Mouse (Mus musculus) megakaryocyte, embryonic 14.5 days (primary cell): ENCODE results near the gene Nudt22. TPM values are rescaled to one million over a fixed set of nuclear protein-coding genes. Genes with fewer than 3 reads are reported as not detected.

Experiments used
- H3K27me3 ChIP-seq: replicated peaks from 2 replicates; pipeline ENCODE3; 2012; ENCODE audit warnings: inconsistent platforms
- H3K36me3 ChIP-seq: replicated peaks from 2 replicates; pipeline ENCODE3; 2012; ENCODE audit warnings: low read length, inconsistent platforms, mixed read lengths
- H3K4me1 ChIP-seq: 2 replicates; pipeline ENCODE4 v1.6.1; 2012; ENCODE audit warnings: inconsistent platforms
- H3K4me3 ChIP-seq: replicated peaks from 2 replicates; pipeline ENCODE3; 2012; ENCODE audit warnings: moderate library complexity, mild to moderate bottlenecking, inconsistent platforms
- H3K9me3 ChIP-seq: 2 replicates; pipeline ENCODE4 v1.6.1; 2012; ENCODE audit warnings: inconsistent platforms
- FLI1 ChIP-seq: IDR thresholded peaks from 2 replicates; pipeline ENCODE4 v1.6.1; 2012; ENCODE audit warnings: low read length, inconsistent platforms, mixed read lengths
- GATA1 ChIP-seq: IDR thresholded peaks from 3 replicates; pipeline ENCODE4 v1.6.1; 2012; ENCODE audit warnings: mixed read lengths, low read length, inconsistent platforms, borderline replicate concordance
- polyA plus RNA-seq: library from polyadenylated mRNA; stranded (reverse); fragments of >175 nt; gene quantifications from 2 replicates; pipeline ENCODE4 v1.2.3, GENCODE M21; 2012; ENCODE audit warnings: low replicate concordance; ENCODE audit not compliant: insufficient read depth

Nudt22 gene
- polyA plus RNA-seq, 1 experiment: 9.1 TPM

DNA sequence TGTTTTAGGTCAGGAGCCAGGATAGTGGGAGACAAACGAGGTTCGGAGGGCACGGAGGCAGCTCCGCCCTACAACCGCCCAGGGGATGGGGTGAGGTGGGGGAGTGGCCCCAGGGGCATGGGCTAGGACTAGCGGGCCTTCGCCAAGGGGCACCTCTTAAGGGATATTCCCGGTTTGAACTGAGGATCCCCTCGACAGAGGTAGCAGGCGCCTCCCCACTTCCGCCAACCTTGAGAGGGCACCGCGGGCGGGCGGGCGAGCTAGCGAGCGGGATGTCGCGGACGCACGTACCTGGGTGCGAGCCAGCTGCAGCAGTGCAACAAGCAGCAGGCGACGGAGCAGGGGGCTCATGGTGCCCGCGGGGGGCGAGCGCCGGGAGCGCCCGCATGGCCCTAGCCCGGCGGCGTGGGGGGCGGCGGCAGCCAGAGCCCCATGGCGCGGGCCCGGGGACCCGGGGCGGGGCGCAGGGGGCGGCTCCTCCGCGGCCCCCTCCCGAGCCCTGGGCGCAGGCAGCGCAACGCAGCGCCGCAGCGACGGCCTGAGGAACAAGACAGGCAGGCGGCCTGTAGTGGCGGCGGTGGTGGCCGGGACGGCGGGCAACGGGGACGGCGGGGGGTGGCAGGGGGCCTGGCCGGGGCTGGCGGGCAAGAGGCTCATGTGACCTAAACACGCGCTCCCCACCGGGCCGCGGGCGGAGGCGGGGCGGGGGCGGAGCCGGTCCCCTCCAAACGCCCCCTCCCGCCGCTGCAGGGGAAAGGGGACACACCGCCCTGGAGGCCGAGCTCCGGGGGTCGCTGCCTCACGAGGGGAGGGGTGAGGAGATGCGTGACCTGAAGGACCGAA is 8.6 kb downstream of the Nudt22 start, which contains the start of gene Vegfb:
Vegfb (minus strand) TSS at position 591 of the 843 bp plus-strand sequence.
- Histone ChIP-seq H3K4me1 (peaks cover 56% of the 10 kb centered on the region), H3K36me3 (peaks cover 42% of the 10 kb centered on the region), H3K4me3 (peak within 1 kb of the TSS; percentile 95), H3K9me3 (no peaks in the 10 kb centered on the region), H3K27me3 (no peaks in the 10 kb centered on the region)
- TF ChIP-seq FLI1: no peak
- no peak for TF ChIP-seq GATA1

DNA sequence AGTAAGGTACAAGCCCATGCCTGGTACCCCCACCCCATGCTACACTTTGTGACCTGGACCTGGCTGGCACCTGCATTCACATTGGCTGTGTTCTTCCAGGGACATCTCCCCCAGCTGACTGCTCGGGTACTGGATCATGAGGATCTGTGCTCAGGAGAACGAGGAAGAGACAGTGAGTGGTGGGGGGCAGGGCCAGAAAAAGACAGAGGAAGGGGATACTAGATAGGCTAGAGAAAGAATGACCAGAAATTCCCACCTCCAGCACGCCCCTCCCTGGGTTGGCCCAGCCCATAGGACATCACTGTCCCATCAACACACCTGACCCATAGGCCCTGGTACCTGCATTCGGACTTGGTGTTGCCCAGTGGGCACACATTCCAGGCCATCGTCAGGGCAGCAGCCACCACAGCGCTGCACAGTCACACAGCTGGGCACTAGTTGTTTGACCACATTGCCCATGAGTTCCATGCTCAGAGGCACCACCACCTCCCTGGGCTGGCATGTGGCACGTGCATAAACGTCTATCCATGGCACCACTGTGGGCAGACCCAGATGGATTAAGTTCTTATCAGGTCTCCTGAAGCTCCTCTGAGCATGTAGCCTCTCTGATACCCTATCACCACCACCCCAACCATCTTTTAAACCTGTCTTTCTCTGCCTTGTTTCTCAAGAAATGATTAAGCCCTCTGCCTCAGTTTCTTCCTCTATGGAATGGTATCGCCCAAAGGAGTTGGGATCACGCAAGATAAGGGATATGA is 9.8 kb downstream of the Nudt22 start:
- Histone ChIP-seq H3K9me3 (no peaks in the 10 kb centered on the region), H3K27me3 (no peaks in the 10 kb centered on the region), H3K4me1 (peaks cover 59% of the 10 kb centered on the region), H3K36me3 (peaks cover 45% of the 10 kb centered on the region), H3K4me3 (peak overlapping the region; percentile 95)
- no peak for TF ChIP-seq FLI1
- no peak for TF ChIP-seq GATA1

DNA sequence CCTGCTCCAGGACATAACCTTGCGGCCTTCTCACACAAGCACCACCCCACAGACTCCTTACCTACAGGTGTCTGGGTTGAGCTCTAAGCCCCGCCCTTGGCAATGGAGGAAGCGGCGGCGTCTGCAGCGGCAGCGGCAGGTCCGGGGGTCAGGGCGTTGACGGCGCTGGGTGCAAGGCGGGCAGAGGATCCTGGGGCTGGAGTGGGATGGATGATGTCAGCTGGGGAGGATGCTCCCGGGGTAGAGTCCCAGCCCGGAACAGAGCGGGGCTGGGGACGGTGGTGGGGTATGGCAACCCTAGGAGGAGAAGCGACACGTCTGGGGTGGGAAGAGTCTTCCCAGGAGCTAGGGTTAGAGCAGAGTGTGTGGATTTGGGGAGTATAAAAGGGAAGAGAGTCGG is 10.6 kb downstream of the Nudt22 start:
- H3K9me3 ChIP-seq: no peaks in the 10 kb centered on the region
- no peak for TF ChIP-seq GATA1
- no peak overlapping the region for H3K4me3 ChIP-seq
- H3K4me1 ChIP-seq: peaks cover 60% of the 10 kb centered on the region
- no peaks in the 10 kb centered on the region for H3K27me3 ChIP-seq
- H3K36me3 ChIP-seq: peaks cover 45% of the 10 kb centered on the region

DNA sequence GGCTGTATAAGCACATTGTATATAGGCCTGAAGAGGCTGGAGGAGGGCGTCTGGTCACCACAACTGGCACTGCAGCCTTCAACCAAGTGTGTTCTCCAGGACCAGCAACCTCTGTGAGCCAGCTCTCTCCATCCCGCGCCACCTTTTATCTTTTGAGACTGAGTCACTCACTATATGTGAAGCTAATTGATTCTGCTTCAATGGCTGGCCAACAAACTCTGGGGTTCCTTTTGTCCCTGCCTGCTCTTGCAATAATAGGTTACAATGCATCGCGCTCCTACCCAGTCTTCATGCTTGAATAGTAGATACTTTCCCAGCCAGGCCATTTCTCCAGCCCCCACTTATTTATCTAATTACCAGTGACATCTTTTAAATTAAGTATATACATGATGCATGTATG is 12.3 kb downstream of the Nudt22 start:
- Histone ChIP-seq H3K36me3 (peaks cover 38% of the 10 kb centered on the region), H3K9me3 (no peaks in the 10 kb centered on the region), H3K27me3 (no peaks in the 10 kb centered on the region), H3K4me1 (peaks cover 63% of the 10 kb centered on the region), H3K4me3 (no peak overlapping the region)
- no peak for TF ChIP-seq FLI1
- TF ChIP-seq GATA1: no peak

DNA sequence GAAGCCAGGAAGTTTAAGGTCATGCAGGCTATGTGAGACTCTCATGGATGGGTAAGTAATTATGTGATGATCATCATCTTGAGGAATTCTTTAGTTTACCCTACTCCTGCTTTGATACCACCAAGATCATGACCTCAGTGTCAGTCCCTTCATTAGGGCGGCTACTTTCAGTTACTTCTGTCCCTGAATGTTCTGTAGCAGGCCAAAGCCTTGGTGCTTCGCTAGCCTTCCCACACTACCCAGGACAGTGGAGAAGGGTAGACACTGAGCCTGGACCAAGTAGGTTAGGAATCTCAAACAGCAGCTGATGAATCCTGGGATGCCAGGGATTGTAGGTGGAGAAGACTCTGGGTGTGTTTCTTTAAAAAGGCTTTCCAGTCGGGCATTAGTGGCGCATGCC is 14.5 kb downstream of the Nudt22 start:
- Histone ChIP-seq H3K9me3 (no peaks in the 10 kb centered on the region), H3K4me1 (peaks cover 67% of the 10 kb centered on the region), H3K4me3 (peak overlapping the region; percentile 99), H3K27me3 (no peaks in the 10 kb centered on the region), H3K36me3 (peaks cover 57% of the 10 kb centered on the region)
- no peak for TF ChIP-seq GATA1
- TF ChIP-seq FLI1: no peak

DNA sequence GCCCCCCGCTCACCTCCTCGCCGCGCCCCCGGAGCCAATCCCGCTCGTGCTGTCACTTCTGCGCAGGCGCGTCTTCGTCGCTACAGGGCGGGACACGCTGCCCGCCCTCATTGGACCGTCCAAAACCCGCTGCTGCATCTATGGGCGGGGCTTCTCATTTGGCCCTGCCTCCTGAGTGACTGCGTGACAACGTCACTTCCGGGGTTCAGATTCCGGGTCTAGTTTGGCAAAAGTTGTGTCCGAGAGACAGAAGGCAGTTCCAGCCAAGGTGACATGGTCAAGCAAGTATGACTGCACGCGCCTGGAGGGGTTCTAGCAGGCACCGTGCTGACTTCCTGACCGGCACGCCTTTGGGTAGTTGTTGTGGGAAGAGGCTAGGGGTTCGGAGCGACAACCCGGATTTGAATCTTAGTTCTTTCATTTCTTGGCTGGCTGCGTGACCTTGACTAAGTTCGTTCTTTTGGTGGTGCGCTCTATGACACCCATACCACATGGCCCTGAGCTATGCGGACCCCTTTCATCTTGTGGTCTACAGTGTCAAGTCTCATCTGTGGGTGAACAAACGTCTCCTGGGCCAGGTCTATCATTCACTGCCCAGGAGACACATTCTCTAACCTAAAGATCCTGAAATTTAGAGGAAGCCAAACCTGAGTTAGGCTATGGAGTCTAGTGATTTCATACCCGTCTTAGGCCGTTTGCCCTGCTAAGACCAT is 15.4 kb downstream of the Nudt22 start, which contains the start of gene Fkbp2:
Fkbp2 (minus strand) TSS at position 121 of the 713 bp plus-strand sequence.
- Histone ChIP-seq H3K27me3 (no peaks in the 10 kb centered on the region), H3K4me1 (peaks cover 67% of the 10 kb centered on the region), H3K9me3 (no peaks in the 10 kb centered on the region), H3K4me3 (peak within 1 kb of the TSS; percentile 99), H3K36me3 (peaks cover 51% of the 10 kb centered on the region)
- no peak; the same call in 1 of the 2 replicates for TF ChIP-seq FLI1
- no peak for TF ChIP-seq GATA1

DNA sequence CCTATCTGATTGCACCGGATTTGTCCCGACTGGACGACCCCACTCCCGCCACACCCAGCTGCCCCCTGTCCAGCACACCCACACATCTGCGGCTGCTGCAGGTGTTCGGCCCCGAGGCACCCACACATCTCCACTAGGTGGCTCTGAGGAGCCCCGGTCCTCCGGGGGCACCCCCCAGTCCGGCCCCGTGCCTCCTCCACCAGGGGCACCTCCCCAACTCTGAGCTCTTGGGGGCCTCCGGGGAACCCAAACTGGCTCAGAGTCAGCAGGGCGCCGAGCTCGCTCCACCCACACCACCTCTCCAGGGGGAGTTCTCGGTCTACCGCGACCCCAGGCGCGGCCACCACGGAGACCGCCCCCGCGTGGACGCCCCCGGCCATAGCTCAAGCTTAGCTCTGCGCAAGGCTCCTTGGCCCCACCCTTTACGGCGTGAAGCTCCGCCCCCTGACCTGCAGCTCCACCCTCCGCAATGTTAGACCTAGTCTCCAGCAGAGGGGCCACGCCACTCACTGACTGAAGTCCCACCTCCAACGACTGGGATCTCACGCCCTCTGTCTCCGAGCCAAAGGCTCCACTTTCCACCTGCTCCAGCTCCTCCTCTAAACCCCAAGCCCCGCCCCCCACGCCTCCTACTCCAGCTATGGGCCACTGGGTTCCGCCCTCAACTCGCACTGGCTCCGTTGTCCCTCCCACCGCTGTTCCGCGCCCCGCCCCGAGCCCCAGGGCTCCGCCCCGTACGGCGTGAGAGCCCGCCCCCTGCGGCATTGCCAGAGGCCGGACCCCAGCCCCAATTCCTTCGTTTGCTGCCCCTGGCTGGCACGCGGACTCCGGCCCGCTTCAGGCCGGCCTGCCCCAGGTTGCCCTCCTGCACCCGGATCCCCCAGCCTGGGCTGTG is 16.2 kb downstream of the Nudt22 start:
- no peaks in the 10 kb centered on the region for H3K9me3 ChIP-seq
- H3K36me3 ChIP-seq: peaks cover 43% of the 10 kb centered on the region
- TF ChIP-seq FLI1 (no peak), GATA1 (no peak)
- H3K4me3 ChIP-seq: peak overlapping the region; percentile 99
- no peaks in the 10 kb centered on the region for H3K27me3 ChIP-seq
- H3K4me1 ChIP-seq: peaks cover 61% of the 10 kb centered on the region

DNA sequence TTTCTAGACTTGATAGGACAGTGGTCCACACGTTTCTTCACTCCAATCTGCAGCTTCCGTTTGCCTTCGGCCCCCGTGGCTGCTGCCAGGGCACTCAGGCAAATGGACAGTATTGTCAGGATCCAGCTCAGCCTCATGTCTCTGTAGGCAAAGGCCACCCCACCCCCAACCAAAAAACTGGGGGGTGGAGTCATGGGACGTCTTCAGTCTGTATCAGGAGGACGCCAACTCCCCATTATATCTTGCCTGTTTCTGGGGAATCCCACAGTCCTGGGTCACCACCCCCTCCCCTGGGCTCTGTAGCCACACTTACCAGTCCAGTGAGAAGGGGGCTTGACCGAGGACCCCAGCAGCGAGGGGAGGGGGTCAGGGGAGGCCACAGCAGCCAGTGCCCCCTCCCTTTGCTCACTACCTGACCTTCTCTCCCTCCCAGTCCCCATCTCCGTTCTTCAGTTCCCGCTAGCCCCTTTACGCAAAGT is 16.9 kb downstream of the Nudt22 start:
- H3K36me3 ChIP-seq: peaks cover 38% of the 10 kb centered on the region
- H3K4me3 ChIP-seq: peak overlapping the region; percentile 99
- H3K9me3 ChIP-seq: no peaks in the 10 kb centered on the region
- TF ChIP-seq GATA1: no peak
- H3K4me1 ChIP-seq: peaks cover 66% of the 10 kb centered on the region
- no peaks in the 10 kb centered on the region for H3K27me3 ChIP-seq

DNA sequence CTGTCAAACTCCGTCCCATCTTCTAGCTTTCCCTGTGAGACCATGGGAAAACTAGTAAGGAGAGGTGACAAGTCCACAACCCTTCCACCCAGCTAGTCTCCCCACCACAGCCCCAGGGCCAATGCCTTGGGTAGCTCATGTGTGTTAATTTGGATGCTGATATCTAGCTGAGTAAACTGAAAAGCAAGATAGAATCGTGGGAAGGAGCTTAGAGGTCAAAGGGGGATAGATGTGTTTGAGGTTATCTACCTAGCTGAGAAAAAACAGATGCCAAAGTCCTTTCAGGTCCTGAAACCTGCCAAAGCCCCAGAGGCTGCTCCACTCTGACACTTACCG is 17.3 kb downstream of the Nudt22 start:
- TF ChIP-seq GATA1: no peak
- no peak for TF ChIP-seq FLI1
- Histone ChIP-seq H3K27me3 (no peaks in the 10 kb centered on the region), H3K4me3 (peak overlapping the region; percentile 99), H3K36me3 (peaks cover 34% of the 10 kb centered on the region), H3K9me3 (no peaks in the 10 kb centered on the region), H3K4me1 (peaks cover 71% of the 10 kb centered on the region)
